Mouse (Mus musculus) hindbrain, embryonic 12.5 days (tissue): ENCODE measurements around the gene Mycbp2. TPM values are rescaled to one million over a fixed set of nuclear protein-coding genes. Genes with fewer than 3 reads are reported as not detected.

ENCODE experiments used
- ATAC-seq: fragments of 200-750 bp; cut with Nextera tagmentation; 2 replicates; pipeline ENCODE4 v1.8.0; 2017; ENCODE audit warnings: moderate TSS enrichment; ENCODE audit not compliant: low FRiP score
- H3K27ac ChIP-seq: fragments of 300-500 bp; sonication (generic); 2 replicates; pipeline ENCODE4 v1.5.1; 2016; ENCODE audit warnings: mild to moderate bottlenecking
- H3K27me3 ChIP-seq: fragments of 300-500 bp; sonication (generic); 2 replicates; pipeline ENCODE4 v1.6.1; 2016; ENCODE audit warnings: mild to moderate bottlenecking
- H3K36me3 ChIP-seq: fragments of 300-500 bp; sonication (generic); 2 replicates; pipeline ENCODE4 v1.6.1; 2016; ENCODE audit warnings: mild to moderate bottlenecking
- H3K4me1 ChIP-seq: fragments of 300-500 bp; sonication (generic); 2 replicates; pipeline ENCODE4 v1.6.1; 2016
- H3K4me2 ChIP-seq: fragments of 300-500 bp; sonication (generic); replicated peaks from 2 replicates; pipeline ENCODE4 v1.6.1; 2016; ENCODE audit warnings: mild to moderate bottlenecking
- H3K4me3 ChIP-seq: fragments of 300-500 bp; sonication (generic); 2 replicates; pipeline ENCODE4 v1.5.1; 2016; ENCODE audit warnings: mild to moderate bottlenecking
- H3K9ac ChIP-seq: fragments of 300-500 bp; sonication (generic); 2 replicates; pipeline ENCODE4 v1.6.1; 2016; ENCODE audit warnings: mild to moderate bottlenecking, moderate library complexity
- H3K9me3 ChIP-seq: fragments of 300-500 bp; sonication (generic); replicated peaks from 2 replicates; pipeline ENCODE4 v1.6.1; 2016; ENCODE audit warnings: mild to moderate bottlenecking
- WGBS: fragments of 180-500 bp; shearing (Covaris S2); methylation state at CpG from one replicate; pipeline ENCODE4 v1.1.7; 2016; 5-methylcytosine and 5-hydroxymethylcytosine counted together
- polyA plus RNA-seq: library from polyadenylated mRNA; unstranded; fragments of >200 nt; fragmentation: Nextera tagmentation; extraction: Ambion mirVana; gene quantifications from 2 replicates; pipeline ENCODE4 v1.2.1, GENCODE M21; 2016

Gene Mycbp2
- polyA plus RNA-seq, 1 experiment from 2014 or later: 44.3 TPM

DNA sequence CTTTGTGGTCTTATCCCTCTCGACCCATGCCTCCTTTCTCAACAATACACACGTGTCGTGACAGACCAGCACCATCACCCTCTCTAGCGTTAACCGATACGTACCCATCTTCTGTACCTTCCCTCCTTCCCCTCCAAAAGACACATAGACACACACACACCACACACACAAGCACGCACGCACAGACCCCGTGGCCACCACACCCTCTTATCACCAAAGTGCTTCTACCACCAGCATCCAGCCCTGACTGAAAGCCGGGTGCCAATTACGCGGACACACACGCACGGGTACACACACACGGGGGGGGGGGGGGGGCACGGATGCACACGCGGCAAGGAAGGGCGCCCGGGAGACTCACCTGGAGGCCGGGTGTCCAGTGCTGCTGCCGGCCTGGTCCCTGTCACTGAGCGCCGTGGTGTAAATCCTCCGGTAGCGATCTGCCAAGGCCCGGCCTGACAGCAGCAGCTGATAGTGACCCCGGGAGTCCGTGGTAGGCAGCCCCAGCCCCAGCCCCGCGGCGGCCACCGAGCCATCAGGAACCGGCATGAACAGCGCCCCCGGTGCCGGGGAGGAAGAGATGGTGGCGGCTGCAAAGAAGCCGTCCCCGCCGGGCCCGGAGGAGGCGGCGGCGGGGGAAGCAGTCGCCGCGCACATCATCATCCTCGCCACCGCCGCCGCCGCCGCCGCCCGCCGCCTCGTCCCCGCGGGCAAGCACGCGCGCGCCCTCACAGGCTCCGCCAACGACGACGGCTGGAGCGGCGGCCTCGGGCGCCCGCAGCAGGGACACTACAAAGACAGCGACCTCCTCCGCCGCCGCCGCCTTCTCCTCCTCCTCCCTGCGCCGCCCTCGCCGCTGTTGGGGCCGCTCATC, 521 bp downstream of the Mycbp2 start:
- ATAC-seq: peak; percentile 75
- H3K9me3 ChIP-seq: no peaks in the 10 kb centered on the region
- no peaks in the 10 kb centered on the region for H3K27me3 ChIP-seq
- H3K9ac ChIP-seq: peak overlapping the region; percentile 89
- H3K27ac ChIP-seq: peak overlapping the region; percentile 98
- peak overlapping the region; percentile 74 for H3K4me2 ChIP-seq
- WGBS: under 1% methylated on average over 36 of the region's 83 CpGs
- peak overlapping the region; percentile 82 for H3K4me3 ChIP-seq
- H3K4me1 ChIP-seq: peaks cover 20% of the 10 kb centered on the region
- no peaks in the 10 kb centered on the region for H3K36me3 ChIP-seq

DNA sequence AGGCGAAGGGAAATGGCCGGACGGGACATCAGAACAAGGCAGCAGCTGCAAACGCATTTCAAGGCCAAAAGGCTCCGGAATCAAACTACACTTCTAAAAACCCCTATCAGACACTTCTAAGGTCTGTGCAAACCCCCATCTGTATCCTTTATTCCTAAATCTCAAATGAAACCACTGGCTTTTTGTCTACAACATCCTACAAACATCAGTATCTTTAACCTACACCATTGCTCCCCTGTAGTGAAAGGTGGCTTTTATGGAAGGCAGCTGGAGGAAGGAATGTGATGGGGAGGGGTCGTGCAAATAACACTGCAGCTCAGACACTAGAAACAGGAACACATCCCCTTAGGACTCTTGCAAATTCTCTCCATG, 1.1 kb downstream of the Mycbp2 start:
- WGBS: 7% methylated on average over 6 of the region's 6 CpGs
- ATAC-seq: no peak
- Histone ChIP-seq H3K27me3 (no peaks in the 10 kb centered on the region), H3K9ac (peak overlapping the region; percentile 89), H3K36me3 (no peaks in the 10 kb centered on the region), H3K4me2 (peak overlapping the region; percentile 74), H3K9me3 (no peaks in the 10 kb centered on the region), H3K4me3 (peak overlapping the region; percentile 82), H3K27ac (peak overlapping the region; percentile 98), H3K4me1 (peaks cover 20% of the 10 kb centered on the region)

GRCm38 (mm10) chr14:103345011-103345410, 1.6 kb downstream of the Mycbp2 start:
- Histone ChIP-seq H3K4me1 (peaks cover 19% of the 10 kb centered on the region), H3K36me3 (no peaks in the 10 kb centered on the region), H3K27ac (no peak overlapping the region), H3K4me3 (peak overlapping the region; percentile 82), H3K9ac (peak overlapping the region; percentile 23; the same call in 1 of the 2 replicates), H3K4me2 (peak overlapping the region; percentile 74), H3K27me3 (no peaks in the 10 kb centered on the region), H3K9me3 (no peaks in the 10 kb centered on the region)
- ATAC-seq: no peak
- WGBS: 49% methylated on average over 2 of the region's 2 CpGs

DNA sequence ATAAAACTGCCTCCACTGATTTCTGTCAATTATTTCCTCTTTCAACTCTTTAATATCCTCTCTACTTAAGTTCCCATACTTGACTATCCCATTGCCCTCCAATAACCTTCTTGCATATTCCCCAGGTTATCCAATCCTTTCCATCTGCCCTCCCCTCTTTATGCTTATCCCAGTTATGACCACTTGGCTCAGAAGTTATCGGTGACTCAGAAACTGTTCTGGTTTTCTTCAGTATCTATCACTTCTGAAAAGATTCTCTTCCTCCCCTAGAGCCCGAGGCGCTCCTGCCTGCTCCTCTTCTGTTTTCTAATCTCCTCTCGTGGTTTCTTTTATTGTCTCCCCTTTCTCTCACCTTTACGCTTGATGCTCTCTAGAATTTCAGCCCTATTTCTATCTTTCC, 2.8 kb downstream of the Mycbp2 start:
- no peaks in the 10 kb centered on the region for H3K27me3 ChIP-seq
- no peak overlapping the region for H3K9ac ChIP-seq
- 69% methylated on average over 5 of the region's 5 CpGs for WGBS
- no peaks in the 10 kb centered on the region for H3K36me3 ChIP-seq
- H3K4me1 ChIP-seq: peaks cover 17% of the 10 kb centered on the region
- H3K4me2 ChIP-seq: peak overlapping the region; percentile 37
- no peak overlapping the region for H3K4me3 ChIP-seq
- no peaks in the 10 kb centered on the region for H3K9me3 ChIP-seq
- H3K27ac ChIP-seq: no peak overlapping the region
- no peak for ATAC-seq

DNA sequence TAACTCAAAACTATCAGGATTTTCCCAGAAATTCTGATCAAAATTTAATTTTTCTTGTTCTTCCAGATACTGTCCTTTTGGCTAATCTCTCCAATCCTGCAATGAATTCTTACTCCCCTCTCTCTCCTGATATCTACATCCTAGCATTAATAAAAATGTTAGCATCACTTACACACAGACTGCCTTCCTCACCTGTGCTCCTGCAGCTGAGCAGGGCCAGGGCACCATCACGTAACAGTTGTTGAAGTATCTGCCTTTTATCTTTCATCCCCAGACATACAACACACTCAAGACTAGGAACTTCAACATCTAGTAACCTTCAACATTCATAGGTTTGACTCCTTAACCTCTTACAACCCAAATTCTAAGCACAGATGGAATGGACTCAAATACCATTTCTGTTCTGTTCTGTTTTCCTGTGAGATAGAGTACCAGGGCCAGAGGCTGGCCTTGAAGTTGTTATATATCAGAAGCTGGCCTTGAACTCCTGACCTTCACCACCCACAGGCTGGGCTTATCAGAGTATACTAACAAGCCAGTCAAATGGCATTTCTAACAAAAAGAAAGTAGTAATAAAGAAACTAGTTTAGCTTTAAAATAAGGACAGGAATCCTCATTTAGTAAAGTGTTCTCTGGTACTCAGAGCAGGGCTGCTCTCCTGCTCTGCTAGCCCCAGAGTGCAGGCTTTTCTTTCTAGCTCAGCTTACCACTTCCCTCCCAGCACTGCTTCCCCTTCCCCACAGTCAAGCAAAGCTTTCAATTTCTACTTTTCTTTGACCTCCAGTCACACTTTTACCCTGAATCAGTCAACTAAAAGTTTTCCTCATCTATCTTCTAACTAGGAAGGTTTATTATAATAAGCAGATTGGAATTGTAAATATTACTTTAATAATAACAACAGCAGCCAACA, 5.0 kb downstream of the Mycbp2 start:
- no peaks in the 10 kb centered on the region for H3K9me3 ChIP-seq
- H3K4me2 ChIP-seq: no peak overlapping the region
- no peaks in the 10 kb centered on the region for H3K36me3 ChIP-seq
- WGBS: 89% methylated on average over 1 of the region's 1 CpGs
- no peak overlapping the region for H3K4me3 ChIP-seq
- H3K27ac ChIP-seq: no peak overlapping the region
- H3K4me1 ChIP-seq: peaks cover 17% of the 10 kb centered on the region
- no peak overlapping the region for H3K9ac ChIP-seq
- no peak for ATAC-seq
- no peaks in the 10 kb centered on the region for H3K27me3 ChIP-seq

DNA sequence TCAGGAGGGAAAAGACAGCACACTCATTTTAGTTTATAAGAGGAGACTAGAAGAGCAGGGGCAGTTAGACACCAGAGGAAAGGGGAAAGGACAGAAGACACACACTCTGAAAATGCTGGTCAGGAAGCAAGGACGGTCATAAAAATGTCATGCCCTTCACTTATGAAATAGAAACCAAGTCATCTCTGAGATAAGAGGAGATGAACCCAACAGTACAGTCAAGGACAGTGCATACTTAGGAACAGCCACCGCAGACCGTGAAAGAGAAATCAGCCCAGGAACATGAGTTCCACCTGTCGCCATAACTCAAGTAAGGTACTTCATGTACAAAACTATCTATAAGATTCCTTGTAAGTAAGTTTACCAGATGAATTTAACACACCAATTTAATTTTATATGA, 33.7 kb downstream of the Mycbp2 start:
- peaks cover 26% of the 10 kb centered on the region for H3K36me3 ChIP-seq
- no peak overlapping the region for H3K27ac ChIP-seq
- over 99% methylated on average over 4 of the region's 4 CpGs for WGBS
- no peak overlapping the region for H3K9ac ChIP-seq
- H3K4me1 ChIP-seq: no peaks in the 10 kb centered on the region
- H3K27me3 ChIP-seq: no peaks in the 10 kb centered on the region
- 0 out of 2 replicates have a peak, but pooled peaks cover 6% of the 10 kb centered on the region for H3K9me3 ChIP-seq
- no peak for ATAC-seq
- no peak overlapping the region for H3K4me2 ChIP-seq
- H3K4me3 ChIP-seq: no peak overlapping the region

DNA sequence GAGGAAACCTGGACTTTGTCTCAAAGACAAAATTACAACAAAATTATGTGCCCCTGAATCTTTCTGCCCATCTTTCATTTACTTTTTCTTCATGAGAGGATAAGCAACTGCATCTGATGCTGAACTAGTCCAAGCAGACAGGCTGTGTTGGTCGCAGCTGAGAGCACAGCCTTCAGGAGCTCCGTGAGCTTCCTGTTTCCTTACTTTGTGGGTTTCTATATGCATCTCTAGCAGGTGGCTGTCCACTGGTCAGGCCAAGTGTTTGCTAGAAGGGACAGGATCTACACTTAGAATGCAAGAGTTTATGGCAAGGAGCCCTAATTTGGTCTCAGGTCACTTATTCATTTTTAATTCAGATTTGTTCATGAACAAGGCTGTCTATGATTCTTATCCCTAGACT, 50.4 kb downstream of the Mycbp2 start:
- no peak overlapping the region for H3K9ac ChIP-seq
- no peaks in the 10 kb centered on the region for H3K27me3 ChIP-seq
- no peak for ATAC-seq
- H3K9me3 ChIP-seq: no peaks in the 10 kb centered on the region
- no peak overlapping the region for H3K4me2 ChIP-seq
- H3K4me1 ChIP-seq: no peaks in the 10 kb centered on the region
- peaks cover 36% of the 10 kb centered on the region for H3K36me3 ChIP-seq
- H3K4me3 ChIP-seq: no peak overlapping the region
- 99% methylated on average over 2 of the region's 2 CpGs for WGBS
- H3K27ac ChIP-seq: no peak overlapping the region

- WGBS: 91% methylated on average over 2 of the region's 2 CpGs
- no peak for ATAC-seq
Measured at GRCm38 (mm10) chr14:103286650-103287049, 60.0 kb downstream of the Mycbp2 start.

GRCm38 (mm10) chr14:103276667-103277066, 69.9 kb downstream of the Mycbp2 start:
- no peak overlapping the region for H3K4me3 ChIP-seq
- H3K9me3 ChIP-seq: no peaks in the 10 kb centered on the region
- peaks cover 10% of the 10 kb centered on the region for H3K36me3 ChIP-seq
- no peak overlapping the region for H3K27ac ChIP-seq
- H3K9ac ChIP-seq: no peak overlapping the region
- ATAC-seq: no peak
- no peaks in the 10 kb centered on the region for H3K27me3 ChIP-seq
- WGBS: 91% methylated on average over 4 of the region's 4 CpGs
- H3K4me2 ChIP-seq: no peak overlapping the region
- H3K4me1 ChIP-seq: no peaks in the 10 kb centered on the region

More at GRCm38 (mm10) chr14:103286650-103287049, 60.0 kb downstream of the Mycbp2 start:
- H3K36me3 ChIP-seq: peaks cover 18% of the 10 kb centered on the region
- no peaks in the 10 kb centered on the region for H3K4me1 ChIP-seq
- H3K27ac ChIP-seq: no peak overlapping the region
- no peak overlapping the region for H3K9ac ChIP-seq
- no peaks in the 10 kb centered on the region for H3K9me3 ChIP-seq
- H3K4me2 ChIP-seq: no peak overlapping the region
- no peaks in the 10 kb centered on the region for H3K27me3 ChIP-seq
- H3K4me3 ChIP-seq: no peak overlapping the region

GRCm38 (mm10) chr14:103260437-103260836, 86.2 kb downstream of the Mycbp2 start:
- Histone ChIP-seq H3K36me3 (peaks cover 19% of the 10 kb centered on the region), H3K4me3 (no peak overlapping the region), H3K4me1 (no peaks in the 10 kb centered on the region), H3K9ac (no peak overlapping the region), H3K4me2 (no peak overlapping the region), H3K27ac (no peak overlapping the region), H3K9me3 (no peaks in the 10 kb centered on the region), H3K27me3 (no peaks in the 10 kb centered on the region)
- 97% methylated on average over 2 of the region's 2 CpGs for WGBS
- ATAC-seq: no peak

- Histone ChIP-seq H3K9me3 (no peaks in the 10 kb centered on the region), H3K4me3 (no peak overlapping the region), H3K4me2 (no peak overlapping the region), H3K4me1 (no peaks in the 10 kb centered on the region), H3K9ac (no peak overlapping the region), H3K36me3 (peaks cover 19% of the 10 kb centered on the region), H3K27ac (no peak overlapping the region), H3K27me3 (no peaks in the 10 kb centered on the region)
- no peak for ATAC-seq
- WGBS: 93% methylated on average over 2 of the region's 2 CpGs
Measured at GRCm38 (mm10) chr14:103258745-103259144, 87.9 kb downstream of the Mycbp2 start.

GRCm38 (mm10) chr14:103256866-103257265, 89.7 kb downstream of the Mycbp2 start:
- 93% methylated on average over 7 of the region's 7 CpGs for WGBS
- no peaks in the 10 kb centered on the region for H3K9me3 ChIP-seq
- no peak overlapping the region for H3K4me2 ChIP-seq
- no peaks in the 10 kb centered on the region for H3K27me3 ChIP-seq
- H3K9ac ChIP-seq: no peak overlapping the region
- no peaks in the 10 kb centered on the region for H3K4me1 ChIP-seq
- ATAC-seq: no peak
- H3K27ac ChIP-seq: no peak overlapping the region
- H3K36me3 ChIP-seq: peaks cover 19% of the 10 kb centered on the region
- no peak overlapping the region for H3K4me3 ChIP-seq
